Mouse (Mus musculus) left cerebral cortex, postnatal 14 days (tissue): ENCODE results near the gene Hecw2. TPM values are rescaled to one million over a fixed set of nuclear protein-coding genes. Genes with fewer than 3 reads are reported as not detected.
A peak's percentile ranks its signal among the peaks of the same experiment; 100 is the strongest.

Source experiments
- DNase-seq, 2 experiments: peaks; one replicate each; pipeline ENCODE4 v3.0.0; 2021 to 2022; ENCODE audit warnings: low spot score in 2 of 2, mixed read lengths in 1 of 2
- intact Hi-C: fragments of 180-260 bp; cut with DNase I; formaldehyde crosslinking; loops from one replicate; pipeline ENCODE4 v1.15.1; 2025
- total RNA-seq, 2 experiments: library from RNA; stranded (reverse); gene quantifications; 2 replicates each; pipeline ENCODE4 v1.2.3; 2021

Hecw2 gene
- total RNA-seq, 2 experiments from 2014 or later = 56.7 to 59.8 TPM

- intact Hi-C loops = no loop called here
- DNase-seq = no peak
These were observed 376.7 kb downstream of the Hecw2 start for GRCm38 (mm10) chr1:53818072-53818862.

GRCm38 (mm10) chr1:53816353-53816752 is 378.6 kb downstream of the Hecw2 start:
- intact Hi-C loops = no loop called here
- no peak for DNase-seq

GRCm38 (mm10) chr1:53814077-53814705 is 380.8 kb downstream of the Hecw2 start:
- no peak for DNase-seq
- intact Hi-C loops = no loop called here

- DNase-seq = no peak
- intact Hi-C loops = no loop called here
These were observed 383.0 kb downstream of the Hecw2 start for GRCm38 (mm10) chr1:53811919-53812318.

- no peak for DNase-seq
- intact Hi-C loops = no loop called here
These were observed 386.7 kb downstream of the Hecw2 start for GRCm38 (mm10) chr1:53808229-53808628.

- DNase-seq = no peak
These were observed 397.2 kb downstream of the Hecw2 start for GRCm38 (mm10) chr1:53797811-53798210.

GRCm38 (mm10) chr1:53797074-53797473 is 397.9 kb downstream of the Hecw2 start:
- DNase-seq = no peak

More at GRCm38 (mm10) chr1:53797811-53798210, 397.2 kb downstream of the Hecw2 start:
- intact Hi-C loops = no loop called here

GRCm38 (mm10) chr1:53796271-53796670 is 398.7 kb downstream of the Hecw2 start:
- intact Hi-C loops = no loop called here
- no peak for DNase-seq

More at GRCm38 (mm10) chr1:53797074-53797473, 397.9 kb downstream of the Hecw2 start:
- intact Hi-C loops = no loop called here

GRCm38 (mm10) chr1:53795591-53795990 is 399.4 kb downstream of the Hecw2 start:
- DNase-seq = no peak
- intact Hi-C loops = no loop called here

- no peak for DNase-seq
- intact Hi-C loops = no loop called here
These were observed 399.9 kb downstream of the Hecw2 start for GRCm38 (mm10) chr1:53795081-53795480.

- intact Hi-C loops = no loop called here
- no peak for DNase-seq
These were observed 400.7 kb downstream of the Hecw2 start for GRCm38 (mm10) chr1:53794279-53794678.

- no peak for DNase-seq
- intact Hi-C loops = no loop called here
These were observed 403.6 kb downstream of the Hecw2 start for GRCm38 (mm10) chr1:53791343-53791742.

GRCm38 (mm10) chr1:53784721-53785418 is 410.1 kb downstream of the Hecw2 start, which contains the start of gene Stk17b:
TSS of gene Stk17b (minus strand) at chr1:53785224.
- intact Hi-C loops = no loop called here
- DNase-seq = peak; percentile 82 to 86

- intact Hi-C loops = no loop called here
These were observed 410.7 kb downstream of the Hecw2 start for GRCm38 (mm10) chr1:53784291-53784720.

GRCm38 (mm10) chr1:53782956-53783355 is 412.0 kb downstream of the Hecw2 start:
- intact Hi-C loops = no loop called here
- DNase-seq = no peak

More at GRCm38 (mm10) chr1:53784291-53784720, 410.7 kb downstream of the Hecw2 start:
- DNase-seq = no peak

- intact Hi-C loops = no loop called here
- no peak for DNase-seq
These were observed 412.9 kb downstream of the Hecw2 start for GRCm38 (mm10) chr1:53782079-53782478.

GRCm38 (mm10) chr1:53781311-53781710 is 413.7 kb downstream of the Hecw2 start:
- intact Hi-C loops = no loop called here

GRCm38 (mm10) chr1:53776176-53776905 is 418.6 kb downstream of the Hecw2 start:
- DNase-seq = no peak
- intact Hi-C loops = no loop called here

More at GRCm38 (mm10) chr1:53781311-53781710, 413.7 kb downstream of the Hecw2 start:
- no peak for DNase-seq

- intact Hi-C loops = no loop called here
- DNase-seq = no peak
These were observed 419.4 kb downstream of the Hecw2 start for GRCm38 (mm10) chr1:53775545-53775944.
